Mouse (Mus musculus) spleen, adult 2 months (tissue): ENCODE results near the gene Krtap13-1.

Source experiments
- CTCF ChIP-seq: fragments of 200-500 bp; IDR thresholded peaks from 2 replicates; pipeline ENCODE4 v1.5.1; 2011; ENCODE audit warnings: mild to moderate bottlenecking, inconsistent platforms; ENCODE audit not compliant: insufficient read depth, insufficient read length, insufficient replicate concordance; ENCODE audit errors: extremely low read depth
- POLR2A ChIP-seq: fragments of 200-500 bp; IDR thresholded peaks from 2 replicates; pipeline ENCODE4 v1.6.1; 2011; ENCODE audit warnings: low read depth, low read length, inconsistent platforms

- TF ChIP-seq CTCF = no peak
- no peak for TF ChIP-seq POLR2A
Measured at GRCm38 (mm10) chr16:88679099-88679498, 49.6 kb upstream of the Krtap13-1 start.
